Comparison of ENCODE assay signal across 20 mouse cellular contexts in the genomic region with DNA sequence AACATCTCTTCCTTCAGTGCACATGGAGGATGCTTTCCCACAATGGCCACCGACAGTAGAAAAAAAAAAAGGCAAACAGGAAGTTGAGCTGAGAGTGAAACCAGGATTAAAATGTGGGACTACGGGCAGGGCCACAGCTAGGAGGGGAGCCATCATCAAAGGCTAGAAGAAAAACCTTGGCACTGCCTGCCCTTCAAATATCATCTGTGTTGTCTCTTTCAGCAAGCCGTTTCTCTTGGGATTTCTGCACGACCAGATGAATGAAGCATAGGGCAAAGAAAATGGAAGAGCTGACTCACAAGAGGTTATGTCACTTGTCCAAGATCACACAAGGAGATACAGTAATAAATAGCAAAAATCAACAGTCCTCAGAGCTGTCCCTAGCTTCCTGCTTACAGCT.
DNase-seq lines count a peak whose midpoint lies in the region; TF ChIP-seq lines count a peak whose summit lies in the region.
"Had no signal": no experiment of that assay in that cellular context is flagged by ENCODE, and none has a peak within 500 bp of the region (broad histone marks: within the 10 kb centered on the region; RNA-seq: fewer than 3 reads in every experiment).

No protein-coding gene starts in this region.

- H3K27ac ChIP-seq in CH12.LX (ENCODE audit: insufficient read depth, low read depth) = no peak overlapping the region
- H3K27ac ChIP-seq: embryonic facial prominence, embryonic 15.5 days; forebrain, embryonic 15.5 days; gastrocnemius, adult 2 months; hindbrain, embryonic 13.5 days; hindbrain, postnatal 0 days had no signal

- H3K9ac ChIP-seq in CH12.LX (ENCODE audit: insufficient read depth, low read depth) = no peak overlapping the region
- H3K9ac ChIP-seq: embryonic facial prominence, embryonic 15.5 days; forebrain, embryonic 15.5 days; hindbrain, embryonic 13.5 days had no signal

- TF ChIP-seq CTCF in CH12.LX (conservative IDR thresholded peaks at IDR 0.05 in 1 of 2, IDR thresholded peaks at IDR 0.05 in 1 of 2; ENCODE audit: low read depth in 2 of 2, low read length in 2 of 2) = no peak

- peak overlapping the region; percentile 75 for H3K4me2 ChIP-seq in CH12.LX (ENCODE audit: insufficient read depth, low read depth, poor library complexity, severe bottlenecking)
- H3K4me2 ChIP-seq in myocyte (ENCODE audit: low read depth) = peak overlapping the region; percentile 84
- H3K4me2 ChIP-seq: embryonic facial prominence, embryonic 15.5 days; forebrain, embryonic 15.5 days; hindbrain, embryonic 13.5 days had no signal

- intact Hi-C loops in gastrocnemius, postnatal 14 days (cut with DNase I; ENCODE audit: low total_unique reads) = no loop called here

- H3K4me3 ChIP-seq in CH12.LX (replicated peaks in 1 of 3; ENCODE audit: low read depth in 2 of 3, low read length in 2 of 3, poor library complexity in 1 of 3) = no peak overlapping the region
- H3K4me3 ChIP-seq in myocyte = no peak overlapping the region
- H3K4me3 ChIP-seq: embryonic facial prominence, embryonic 15.5 days; forebrain, embryonic 15.5 days; gastrocnemius, adult 2 months; hindbrain, embryonic 13.5 days had no signal

- TF ChIP-seq EP300 in CH12.LX (IDR thresholded peaks at IDR 0.05; ENCODE audit: low read length) = no peak

- peaks cover 0 to 3% of the 10 kb centered on the region in 2 experiments; a peak in 1 of 4 replicates for H3K4me1 ChIP-seq in CH12.LX (ENCODE audit: control insufficient read depth in 1 of 2, insufficient read depth in 2 of 2)
- H3K4me1 ChIP-seq: forebrain, embryonic 15.5 days; hindbrain, embryonic 13.5 days had no signal

- in situ Hi-C loops in CH12.LX (cut with MboI; ENCODE audit: low pct_ligation_motif_present, low pct_unique_long_range_greater_than_20kb, low sequenced_read_pairs) = no loop called here

- DNase-seq in gastrocnemius, adult 18-20 months (ENCODE audit: low spot score) = peak; percentile 11
- no peak for DNase-seq in gastrocnemius, postnatal 14 days
- DNase-seq in heart, adult 9 months (ENCODE audit: low spot score in 2 of 2) = peak; percentile 6 to 8
- DNase-seq in heart, adult 8-10 months (ENCODE audit: low spot score) = no peak
- no peak for DNase-seq in CH12.LX (ENCODE audit: extremely low read depth)
- DNase-seq in adrenal gland, adult (ENCODE audit: inconsistent age in 2 of 2, low spot score in 1 of 2) = no peak
- DNase-seq in kidney, adult 18-20 months = no peak
- DNase-seq: adrenal gland, postnatal 10 days; cerebellum, adult 11 months; cerebellum, adult 8-10 months; cerebellum, postnatal 14 days; embryo, embryonic 11 days; gastrocnemius, adult 2 months; heart, postnatal 10 days; kidney, adult 11 months had no signal

- H3K27me3 ChIP-seq in CH12.LX (replicated peaks) (no peaks in the 10 kb centered on the region), myocyte (ENCODE audit: control insufficient read depth, insufficient read depth, insufficient read length) (no peaks in the 10 kb centered on the region)
- H3K27me3 ChIP-seq: embryonic facial prominence, embryonic 15.5 days; forebrain, embryonic 15.5 days; hindbrain, embryonic 13.5 days had no signal

- H3K36me3 ChIP-seq in CH12.LX (replicated peaks in 1 of 2; ENCODE audit: control insufficient read depth in 1 of 2, insufficient read depth in 1 of 2, low read length in 1 of 2) (no peaks in the 10 kb centered on the region), myocyte (ENCODE audit: control insufficient read depth, insufficient read depth) (no peaks in the 10 kb centered on the region)
- H3K36me3 ChIP-seq: embryonic facial prominence, embryonic 15.5 days; forebrain, embryonic 15.5 days; hindbrain, embryonic 13.5 days had no signal

- dilution Hi-C loops in CH12.LX (cut with MboI; ENCODE audit: extremely low pct_ligation_motif_present, extremely low pct_unique_long_range_greater_than_20kb, low sequenced_read_pairs) = no loop called here

- no peak for TF ChIP-seq RAD21 in CH12.LX (IDR thresholded peaks at IDR 0.05; ENCODE audit: low read depth, low read length)

- no peak overlapping the region for H3ac ChIP-seq in myocyte (ENCODE audit: control insufficient read depth, insufficient read length)

- H3K79me2 ChIP-seq in CH12.LX (replicated peaks; ENCODE audit: control insufficient read depth, extremely low read depth, insufficient read depth, poor library complexity, severe bottlenecking) (no peaks in the 10 kb centered on the region), myocyte (ENCODE audit: control insufficient read depth, insufficient read depth) (no peaks in the 10 kb centered on the region)

- no peak for TF ChIP-seq POLR2A in CH12.LX (IDR thresholded peaks at IDR 0.05; ENCODE audit: low read depth, low read length)
- TF ChIP-seq POLR2A in myocyte (IDR thresholded peaks at IDR 0.05; ENCODE audit: insufficient read length, low read depth) = no peak

- H3K9me3 ChIP-seq in CH12.LX (replicated peaks; ENCODE audit: low read length) = no peaks in the 10 kb centered on the region
- H3K9me3 ChIP-seq: embryonic facial prominence, embryonic 15.5 days; forebrain, embryonic 15.5 days; hindbrain, embryonic 13.5 days had no signal

TF ChIP-seq in CH12.LX, 34 proteins besides CTCF, POLR2A, EP300 and RAD21:
- no peak for TF ChIP-seq MAX (IDR thresholded peaks at IDR 0.05; ENCODE audit: low read length)
- no peak for TF ChIP-seq PAX5 (IDR thresholded peaks at IDR 0.05; ENCODE audit: low read length)
- TF ChIP-seq E2F4 (IDR thresholded peaks at IDR 0.05; ENCODE audit: insufficient replicate concordance, low read depth, low read length) = no peak
- TF ChIP-seq ZKSCAN1 (IDR thresholded peaks at IDR 0.05; ENCODE audit: borderline replicate concordance, low read depth, low read length) = no peak
- TF ChIP-seq ZNF384 (IDR thresholded peaks at IDR 0.05; ENCODE audit: low read depth, low read length) = no peak; the same call in 1 of the 2 replicates
TF ChIP-seq in CH12.LX: peak in this region for 0.

TF ChIP-seq in myocyte, 11 proteins besides CTCF, POLR2A, EP300 and RAD21:
- TF ChIP-seq MYOG (IDR thresholded peaks at IDR 0.05; ENCODE audit: control insufficient read depth in 1 of 3, insufficient read depth in 1 of 3, insufficient read length in 2 of 3, low read depth in 2 of 3) (no peak), CEBPB (IDR thresholded peaks at IDR 0.05; ENCODE audit: insufficient read depth, poor library complexity, severe bottlenecking) (no peak), USF1 (IDR thresholded peaks at IDR 0.05; ENCODE audit: low read depth) (no peak), SRF (IDR thresholded peaks at IDR 0.05; ENCODE audit: control insufficient read depth, insufficient read length, low read depth) (no peak), TCF3 (IDR thresholded peaks at IDR 0.05; ENCODE audit: insufficient read length, low read depth) (no peak), TCF12 (IDR thresholded peaks at IDR 0.05; ENCODE audit: insufficient read depth, poor library complexity, severe bottlenecking) (no peak), E2F4 (IDR thresholded peaks at IDR 0.05; ENCODE audit: insufficient read depth) (no peak), REST (IDR thresholded peaks at IDR 0.05; ENCODE audit: insufficient read depth, insufficient read length) (no peak), MAX (IDR thresholded peaks at IDR 0.05; ENCODE audit: low read depth) (no peak), MYOD1 (IDR thresholded peaks at IDR 0.05; ENCODE audit: control insufficient read depth in 1 of 3, insufficient read length in 2 of 3, low read depth in 2 of 3) (no peak), POLR2AphosphoS2 (IDR thresholded peaks at IDR 0.05; ENCODE audit: insufficient read length, low read depth) (no peak)

Comparison
In these comparisons a context has a peak if more than half of its experiments do, and no peak if none do; other contexts are left out.
1. DNase-seq: peak in gastrocnemius, adult 18-20 months (single experiment) and heart, adult 9 months (2 of 2); none in gastrocnemius, postnatal 14 days (single experiment), heart, adult 8-10 months (single experiment), CH12.LX (single experiment), adrenal gland, adult (0 of 2) and kidney, adult 18-20 months (single experiment).